Mouse (Mus musculus): ENCODE measurements around the gene Xpr1. TPM values are rescaled to one million over a fixed set of nuclear protein-coding genes. Genes with fewer than 3 reads are reported as not detected.

Gene Xpr1
- polyA plus RNA-seq, 1 experiment from 2014 or later = 6.0 TPM

DNA sequence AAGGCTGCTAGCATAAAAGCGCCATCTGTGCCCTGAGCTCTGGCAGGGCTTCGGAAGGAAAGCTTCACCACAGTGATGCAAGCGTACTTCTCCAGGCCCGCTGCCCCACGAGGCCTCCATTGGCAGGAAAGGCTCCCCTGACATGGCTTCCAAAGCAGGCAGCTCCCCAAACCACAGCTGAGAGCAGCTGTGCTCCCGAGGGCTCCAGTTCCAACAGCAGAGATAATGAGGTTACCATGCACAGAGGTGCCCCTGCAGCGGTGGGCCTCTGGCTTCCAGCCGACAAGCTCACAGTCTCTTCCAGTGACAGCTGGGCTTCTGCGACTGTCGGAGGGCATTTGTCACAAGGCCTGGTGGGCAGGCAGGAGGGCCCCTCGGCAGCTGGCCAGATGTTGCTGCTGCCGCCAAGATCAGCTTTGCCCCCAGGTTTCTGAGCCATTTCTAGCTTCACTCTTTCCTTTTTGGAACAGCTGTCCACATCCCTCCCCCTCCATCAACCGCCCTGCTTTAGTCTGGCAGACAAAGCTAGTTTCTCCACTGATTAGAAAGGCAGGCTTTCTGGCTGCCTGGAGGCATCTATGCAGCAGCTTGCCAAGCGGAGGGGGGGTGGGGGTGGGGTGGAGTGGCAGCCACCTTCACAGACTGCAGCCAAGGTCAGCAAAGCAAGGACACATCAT is 183.1 kb downstream of the Xpr1 start:
- TF ChIP-seq CTCF (IDR thresholded peaks at IDR 0.05; ENCODE audit: low read depth) = no peak
- Histone ChIP-seq H3K4me3 (replicated peaks; ENCODE audit: low read depth, low read length) (no peak overlapping the region), H3K27ac (peak overlapping the region; percentile 61), H3K36me3 (ENCODE audit: insufficient read depth, low read length) (0 out of 2 replicates have a peak, but pooled peaks cover 3% of the 10 kb centered on the region), H3K27me3 (ENCODE audit: insufficient read depth, low read length) (no peaks in the 10 kb centered on the region), H3K4me1 (replicated peaks; ENCODE audit: insufficient read depth, low read length) (peaks cover 57% of the 10 kb centered on the region), H3K4me2 (ENCODE audit: low read length) (no peak overlapping the region), H3K9ac (ENCODE audit: low read depth, low read length) (0 out of 2 replicates have a peak overlapping the region, but pooled peaks have one; percentile 0), H3K9me3 (replicated peaks; ENCODE audit: low read length) (no peaks in the 10 kb centered on the region)
- ATAC-seq (replicated peaks; ENCODE audit: low FRiP score, low read depth) (no peak), DNase-seq (ENCODE audit: low spot score) (no peak)
- 26% methylated on average over 14 of the region's 14 CpGs for WGBS

DNA sequence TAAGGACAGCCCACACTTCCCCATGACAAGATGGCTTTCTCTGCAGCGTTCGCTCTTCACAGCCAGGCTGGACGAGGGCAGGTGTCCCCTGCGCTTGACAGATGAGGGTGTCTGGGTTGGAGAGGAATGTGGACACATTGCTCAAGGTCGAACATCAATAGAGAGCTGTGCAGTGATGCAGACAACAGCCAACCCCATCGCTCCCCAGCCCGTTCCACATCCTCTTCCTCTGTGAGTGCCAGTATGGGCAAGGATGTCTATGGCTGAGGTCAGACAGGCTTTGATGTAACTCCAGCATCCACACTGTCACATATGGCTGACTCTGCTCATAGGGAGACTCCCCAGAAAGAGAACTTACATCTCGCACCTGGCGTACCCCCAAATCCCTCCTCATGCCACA is 183.8 kb downstream of the Xpr1 start:
- no peak for DNase-seq (ENCODE audit: low spot score)
- no peak for ATAC-seq (replicated peaks; ENCODE audit: low FRiP score, low read depth)
- no peaks in the 10 kb centered on the region for H3K9me3 ChIP-seq (replicated peaks; ENCODE audit: low read length)
- 61% methylated on average over 9 of the region's 9 CpGs for WGBS
- H3K4me2 ChIP-seq (ENCODE audit: low read length) = no peak overlapping the region
- H3K27ac ChIP-seq = peak overlapping the region; percentile 61
- peaks cover 51% of the 10 kb centered on the region for H3K4me1 ChIP-seq (replicated peaks; ENCODE audit: insufficient read depth, low read length)
- H3K9ac ChIP-seq (ENCODE audit: low read depth, low read length) = no peak overlapping the region
- 0 out of 2 replicates have a peak, but pooled peaks cover 3% of the 10 kb centered on the region for H3K36me3 ChIP-seq (ENCODE audit: insufficient read depth, low read length)
- no peak overlapping the region for H3K4me3 ChIP-seq (replicated peaks; ENCODE audit: low read depth, low read length)
- TF ChIP-seq CTCF (IDR thresholded peaks at IDR 0.05; ENCODE audit: low read depth) = no peak
- H3K27me3 ChIP-seq (ENCODE audit: insufficient read depth, low read length) = no peaks in the 10 kb centered on the region

DNA sequence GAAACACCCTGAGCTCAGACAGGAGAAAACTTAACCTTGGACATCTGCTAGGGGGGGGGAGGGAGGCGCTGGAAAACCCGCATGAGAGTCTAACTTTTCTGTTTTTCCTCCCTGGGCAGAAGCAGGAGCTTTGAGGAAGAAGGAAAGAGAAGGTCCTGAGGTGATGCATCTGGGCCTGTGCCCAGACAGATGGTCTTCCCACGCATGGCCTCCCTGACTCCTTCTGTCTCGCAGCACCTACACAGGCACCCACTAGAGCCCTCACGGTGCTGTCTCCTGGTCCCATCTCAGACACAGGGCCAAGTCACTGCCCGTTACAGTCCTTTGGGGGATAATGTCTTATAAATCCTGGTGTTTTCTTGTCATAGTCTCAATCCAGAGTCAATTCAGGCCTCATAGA is 184.4 kb downstream of the Xpr1 start:
- H3K27ac ChIP-seq = peak overlapping the region; percentile 60

DNA sequence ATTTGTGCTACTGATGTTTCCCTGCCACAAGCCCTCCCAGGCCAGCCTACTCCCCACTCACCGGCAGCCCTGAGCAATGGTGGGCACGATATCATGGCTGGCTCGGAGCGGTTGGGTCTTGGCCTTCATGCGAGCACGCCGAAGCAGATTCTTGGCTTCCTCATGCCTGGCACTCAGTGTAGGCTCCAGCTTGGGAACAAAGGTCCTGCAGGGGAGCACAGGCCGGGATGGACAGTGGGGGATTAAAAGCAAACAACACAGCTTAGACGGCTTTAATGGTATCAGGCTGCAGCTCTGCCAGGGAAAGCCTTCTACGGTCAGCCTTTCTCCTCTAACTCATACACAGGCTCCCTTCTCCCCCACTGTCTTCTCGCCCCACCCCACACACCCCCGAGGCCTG is 184.8 kb downstream of the Xpr1 start:
- ATAC-seq (replicated peaks; ENCODE audit: low FRiP score, low read depth) (no peak), DNase-seq (ENCODE audit: low spot score) (no peak)
- H3K27ac ChIP-seq = peak overlapping the region; percentile 60
- H3K4me2 ChIP-seq (ENCODE audit: low read length) = no peak overlapping the region
- whole genome bisulfite sequencing = 54% methylated on average over 11 of the region's 12 CpGs
- no peak for TF ChIP-seq CTCF (IDR thresholded peaks at IDR 0.05; ENCODE audit: low read depth)
- no peak overlapping the region for H3K9ac ChIP-seq (ENCODE audit: low read depth, low read length)
- no peaks in the 10 kb centered on the region for H3K9me3 ChIP-seq (replicated peaks; ENCODE audit: low read length)
- no peak overlapping the region for H3K4me3 ChIP-seq (replicated peaks; ENCODE audit: low read depth, low read length)
- H3K27me3 ChIP-seq (ENCODE audit: insufficient read depth, low read length) = no peaks in the 10 kb centered on the region
- H3K4me1 ChIP-seq (replicated peaks; ENCODE audit: insufficient read depth, low read length) = peaks cover 44% of the 10 kb centered on the region
- no peaks in the 10 kb centered on the region for H3K36me3 ChIP-seq (ENCODE audit: insufficient read depth, low read length)

More for the DNA sequence above, 184.4 kb downstream of the Xpr1 start:
- 0 out of 2 replicates have a peak, but pooled peaks cover under 1% of the 10 kb centered on the region for H3K36me3 ChIP-seq (ENCODE audit: insufficient read depth, low read length)
- peaks cover 48% of the 10 kb centered on the region for H3K4me1 ChIP-seq (replicated peaks; ENCODE audit: insufficient read depth, low read length)
- ATAC-seq (replicated peaks; ENCODE audit: low FRiP score, low read depth) (no peak), DNase-seq (ENCODE audit: low spot score) (no peak)
- no peaks in the 10 kb centered on the region for H3K27me3 ChIP-seq (ENCODE audit: insufficient read depth, low read length)
- no peak overlapping the region for H3K4me3 ChIP-seq (replicated peaks; ENCODE audit: low read depth, low read length)
- H3K9me3 ChIP-seq (replicated peaks; ENCODE audit: low read length) = no peaks in the 10 kb centered on the region
- no peak for TF ChIP-seq CTCF (IDR thresholded peaks at IDR 0.05; ENCODE audit: low read depth)
- WGBS = 41% methylated on average over 6 of the region's 6 CpGs
- H3K4me2 ChIP-seq (ENCODE audit: low read length) = no peak overlapping the region
- no peak overlapping the region for H3K9ac ChIP-seq (ENCODE audit: low read depth, low read length)

DNA sequence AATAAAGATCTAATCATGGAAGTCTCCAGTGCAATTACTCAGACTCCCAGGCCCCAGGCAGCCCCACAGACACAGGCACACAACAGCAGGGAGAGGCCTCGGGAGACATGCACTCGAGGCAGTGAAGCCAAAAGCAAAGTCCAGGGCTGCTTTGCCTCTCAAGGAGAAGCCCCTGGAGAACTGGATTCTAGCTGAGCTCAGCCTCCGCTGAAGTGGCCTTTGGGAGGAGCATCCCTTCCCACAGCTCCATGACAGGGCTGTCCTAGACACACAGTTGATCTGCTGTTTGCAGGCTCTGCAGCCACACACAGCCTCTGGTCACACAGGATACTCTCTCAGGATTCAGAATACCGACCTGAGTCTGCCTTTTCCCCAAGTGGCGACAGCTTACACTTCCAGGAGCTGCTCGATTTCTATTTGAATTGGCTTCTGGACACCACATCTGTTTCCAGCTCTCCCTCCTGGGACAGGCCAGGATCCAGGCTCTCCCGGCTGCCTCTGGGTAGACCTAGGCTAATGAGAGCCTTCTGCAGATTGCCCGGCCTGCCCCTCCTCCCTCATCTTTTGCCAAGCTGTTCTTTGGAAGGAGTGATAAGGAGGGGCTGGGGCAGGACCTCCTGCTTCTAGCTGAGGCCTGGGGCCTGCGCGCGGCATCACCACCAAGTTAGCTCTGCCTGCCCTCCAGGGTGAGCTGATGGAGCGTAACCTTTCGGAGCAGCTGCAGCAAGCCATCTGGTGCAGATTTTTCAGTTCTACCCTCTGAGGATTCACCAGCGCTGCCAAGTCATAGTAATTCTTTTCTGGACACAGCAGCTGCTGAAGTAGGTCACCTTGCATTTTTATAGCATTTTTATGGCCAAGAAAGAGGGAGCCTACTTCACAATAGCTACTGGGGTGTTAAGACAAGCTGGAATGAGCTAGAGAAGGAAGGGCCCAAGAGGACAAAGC is 187.5 kb downstream of the Xpr1 start:
- Histone ChIP-seq H3K36me3 (ENCODE audit: insufficient read depth, low read length) (peaks cover 10% of the 10 kb centered on the region), H3K27ac (peak overlapping the region; percentile 66), H3K27me3 (ENCODE audit: insufficient read depth, low read length) (no peaks in the 10 kb centered on the region), H3K4me3 (replicated peaks; ENCODE audit: low read depth, low read length) (no peak overlapping the region), H3K9me3 (replicated peaks; ENCODE audit: low read length) (no peaks in the 10 kb centered on the region), H3K9ac (ENCODE audit: low read depth, low read length) (no peak overlapping the region), H3K4me1 (replicated peaks; ENCODE audit: insufficient read depth, low read length) (peaks cover 37% of the 10 kb centered on the region), H3K4me2 (ENCODE audit: low read length) (no peak overlapping the region)
- no peak for TF ChIP-seq CTCF (IDR thresholded peaks at IDR 0.05; ENCODE audit: low read depth)
- ATAC-seq (replicated peaks; ENCODE audit: low FRiP score, low read depth) (peak; percentile 57; the same call in 1 of the 2 replicates), DNase-seq (ENCODE audit: low spot score) (no peak)
- 20% methylated on average over 14 of the region's 14 CpGs for WGBS

Small RNA genes lying within 50 kb of the gene (microRNA-seq; reads per million reads assigned to microRNA genes)
- not detected for gene Gm22569

Other genes starting within 250 kb of the Xpr1 start
- gene BC034090, start 173.0 kb downstream of the Xpr1 start, polyA plus RNA-seq (2015; fragmentation: Nextera tagmentation; extraction: Ambion mirVana) = 9.9 and 10.2 TPM in 2 replicates
- 88.9 and 96.8 TPM in 2 replicates for gene Acbd6, start 140.7 kb upstream of the Xpr1 start, polyA plus RNA-seq (2015; fragmentation: Nextera tagmentation; extraction: Ambion mirVana)

Data from kidney, postnatal 0 days (tissue).